Mouse (Mus musculus) Patski (cell line): ENCODE results near the gene Tspan6. TPM values are rescaled to one million over a fixed set of nuclear protein-coding genes. Genes with fewer than 3 reads are reported as not detected.

Experiments
- ATAC-seq: fragments of 100-300 bp; one replicate; pipeline ENCODE4 v1.8.0; 2021
- CTCF ChIA-PET: fragments of 350-600 bp; sonication (Branson Sonifier 250); formaldehyde crosslinking; loops from one replicate; lab custom pipeline; 2022; ENCODE audit warnings: inconsistent platforms; lab: Charles Lee
- POLR2A ChIA-PET: fragments of 350-600 bp; sonication (Branson Sonifier 250); formaldehyde crosslinking; loops from one replicate; lab custom pipeline; 2022; ENCODE audit warnings: antibody characterized with exemption, inconsistent platforms; lab: Charles Lee
- DNase-seq: peaks from one replicate; pipeline ENCODE4 v3.0.0-alpha.2; 2011; ENCODE audit warnings: low read depth, low spot score
- H3K27me3 ChIP-seq: fragments of 371-371 bp; one replicate; pipeline ENCODE4 v1.5.1; 2021
- CTCF ChIP-seq: fragments of 100-300 bp; IDR thresholded peaks from one replicate; pipeline ENCODE4 v1.5.1; 2021
- in situ Hi-C: fragments of 300-500 bp; cut with MboI; formaldehyde crosslinking; loops from 3 replicates; pipeline ENCODE4 v1.11.1; 2018; ENCODE audit warnings: low pct_unique_long_range_greater_than_20kb, mixed read lengths
- polyA plus RNA-seq: library from polyadenylated mRNA; unstranded; gene quantifications from one replicate; pipeline ENCODE4 v1.2.3, GENCODE M21; 2021

Tspan6 gene
- polyA plus RNA-seq, 1 experiment from 2014 or later = 132 TPM

- POLR2A ChIA-PET = interaction anchor here (1.0 kb wide), 1 partner anchor 8 kb away, joined by 4 read pairs; no protein-coding TSS in a partner anchor
- no peak for DNase-seq
- H3K27me3 ChIP-seq = peaks cover 11% of the 10 kb centered on the region
- TF ChIP-seq CTCF = no peak
- in situ Hi-C loops = no loop called here
- CTCF ChIA-PET = interaction anchor here (0.8 to 2.9 kb wide), 3 partner anchors 8 to 23 kb away, joined by 3 to 11 read pairs (median 5); no protein-coding TSS in a partner anchor
- no peak for ATAC-seq
These were observed 10.0 kb upstream of the Tspan6 start, which contains the start of gene Srpx2 for GRCm38 (mm10) chrX:133908261-133908660. TSS of gene Srpx2 (plus strand) at chrX:133908426.

GRCm38 (mm10) chrX:133888111-133888510, 10.1 kb downstream of the Tspan6 start:
- ATAC-seq (no peak), DNase-seq (no peak)
- ChIA-PET CTCF (no interaction called here), POLR2A (no interaction called here)
- in situ Hi-C loops = no loop called here
- no peak for TF ChIP-seq CTCF
- H3K27me3 ChIP-seq = peaks cover 6% of the 10 kb centered on the region

GRCm38 (mm10) chrX:133887308-133887707, 10.9 kb downstream of the Tspan6 start:
- no peak for TF ChIP-seq CTCF
- ATAC-seq (no peak), DNase-seq (no peak)
- ChIA-PET CTCF (no interaction called here), POLR2A (no interaction called here)
- H3K27me3 ChIP-seq = peaks cover 6% of the 10 kb centered on the region
- in situ Hi-C loops = no loop called here

GRCm38 (mm10) chrX:133869743-133870142, 28.5 kb downstream of the Tspan6 start:
- in situ Hi-C loops = no loop called here
- CTCF ChIA-PET = interaction anchor here (1.4 kb wide), 1 partner anchor 16 kb away, joined by 3 read pairs; no protein-coding TSS in a partner anchor
- ATAC-seq (no peak), DNase-seq (no peak)
- TF ChIP-seq CTCF = no peak
- H3K27me3 ChIP-seq = peaks cover 51% of the 10 kb centered on the region
- POLR2A ChIA-PET = no interaction called here

GRCm38 (mm10) chrX:133853637-133854036, 44.6 kb downstream of the Tspan6 start:
- DNase-seq (no peak), ATAC-seq (no peak)
- peaks cover 44% of the 10 kb centered on the region for H3K27me3 ChIP-seq
- CTCF ChIA-PET = no interaction called here
- in situ Hi-C loops = no loop called here
- TF ChIP-seq CTCF = no peak
- POLR2A ChIA-PET = no interaction called here

- no peak for TF ChIP-seq CTCF
- in situ Hi-C loops = no loop called here
- ATAC-seq = no peak
- H3K27me3 ChIP-seq = peaks cover 35% of the 10 kb centered on the region
- ChIA-PET POLR2A (no interaction called here), CTCF (interaction anchor here (0.9 kb wide), 1 partner anchor 10 kb away, joined by 3 read pairs; no protein-coding TSS in a partner anchor)
- no peak for DNase-seq
These were observed 47.5 kb downstream of the Tspan6 start, which contains the start of gene Tnmd for GRCm38 (mm10) chrX:133850680-133851079. TSS of gene Tnmd (plus strand) at chrX:133850980.

Other genes starting within 250 kb of the Tspan6 start
- 2.9 TPM for gene Pcdh19, start 209.4 kb downstream of the Tspan6 start, polyA plus RNA-seq
- not detected for gene Tnmd, start 47.4 kb downstream of the Tspan6 start, polyA plus RNA-seq
- gene Srpx2, start 10.0 kb upstream of the Tspan6 start, polyA plus RNA-seq = 4.9 TPM
- 0.63 TPM for gene Sytl4, start 83.4 kb upstream of the Tspan6 start, polyA plus RNA-seq
- gene Cstf2, start 160.8 kb upstream of the Tspan6 start, polyA plus RNA-seq = 36.6 TPM